Mouse (Mus musculus): Measurements from ENCODE around the gene Dbi.

Dbi gene

GRCm38 (mm10) chr1:120120969-120121811, at the start of gene Dbi, which contains the start of gene 3110009E18Rik:
Dbi (minus strand) TSS chr1:120121078.
3110009E18Rik (plus strand) TSS chr1:120121187.
- in situ Hi-C loops (cut with MboI, MseI) = loop anchor here (10.0 kb wide), 1 partner anchor 1726 kb away; no protein-coding TSS in a partner anchor

DNA sequence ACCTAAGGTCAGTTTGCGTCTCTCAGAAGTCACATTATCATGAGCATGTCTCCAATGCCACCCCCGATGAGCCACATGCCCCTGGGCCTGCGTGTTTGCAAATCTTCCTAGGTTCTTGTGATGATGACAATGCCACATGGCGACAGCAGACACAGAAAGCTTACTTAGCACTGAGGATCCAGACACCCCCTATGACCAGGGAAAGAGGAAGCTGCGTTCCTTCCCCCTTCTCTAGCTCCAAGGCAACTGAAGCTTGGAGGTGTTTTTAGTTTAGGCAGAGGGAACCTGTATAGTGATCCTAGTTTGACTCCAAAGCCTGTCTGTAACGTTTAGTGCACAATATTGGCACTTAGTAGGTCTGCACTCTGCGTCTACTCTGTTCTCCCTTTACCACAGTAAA, 49.4 kb upstream of the Dbi start:
- in situ Hi-C loops (cut with MboI, MseI) = no loop called here

DNA sequence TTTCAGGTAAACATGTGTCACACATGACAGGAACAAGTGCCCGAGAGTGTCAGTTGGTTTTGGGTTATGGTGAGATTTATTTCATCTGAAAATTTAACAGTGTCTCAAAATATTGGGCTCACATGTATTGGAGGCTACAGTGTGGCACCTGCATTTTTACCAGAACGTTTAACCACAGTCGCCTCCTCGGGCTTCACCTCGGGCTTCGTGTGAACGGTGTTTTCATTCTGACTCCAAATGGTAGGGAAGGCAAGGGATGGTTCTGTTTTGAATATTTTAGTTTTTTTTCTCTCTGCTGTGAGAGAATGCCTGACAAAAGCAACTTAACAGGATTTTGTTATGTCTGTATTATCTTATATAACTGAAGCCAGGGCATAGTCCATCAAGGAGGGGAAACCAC, 47.8 kb upstream of the Dbi start:
- in situ Hi-C loops (cut with MboI, MseI) = no loop called here

- in situ Hi-C loops (cut with MboI, MseI) = no loop called here
These were observed 47.1 kb upstream of the Dbi start for GRCm38 (mm10) chr1:120168016-120168415.

- in situ Hi-C loops (cut with MboI, MseI) = no loop called here
These were observed 41.7 kb upstream of the Dbi start for GRCm38 (mm10) chr1:120162616-120163015.

DNA sequence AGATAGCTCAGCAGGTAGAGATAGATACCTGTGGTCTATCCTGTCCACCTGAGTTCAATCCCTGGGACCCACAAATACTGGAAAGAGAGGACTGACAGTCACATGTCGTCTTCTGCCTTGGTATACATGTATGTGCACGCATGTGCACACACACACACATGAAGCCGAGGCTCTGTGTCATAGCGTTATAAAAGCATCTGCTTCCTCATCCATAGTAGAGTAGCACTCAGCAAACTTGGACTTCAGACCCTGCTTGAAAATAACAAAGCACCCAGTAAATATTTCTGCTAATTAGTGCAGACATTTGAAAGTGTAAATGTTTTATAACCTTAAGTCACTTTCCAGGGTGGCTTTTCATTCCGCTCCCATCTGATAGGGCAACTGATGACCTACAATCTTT, 40.6 kb upstream of the Dbi start:
- in situ Hi-C loops (cut with MboI, MseI) = no loop called here

- in situ Hi-C loops (cut with MboI, MseI) = no loop called here
These were observed 37.7 kb upstream of the Dbi start for GRCm38 (mm10) chr1:120158474-120159127.

GRCm38 (mm10) chr1:120155325-120155724, 34.4 kb upstream of the Dbi start:
- in situ Hi-C loops (cut with MboI, MseI) = no loop called here

- in situ Hi-C loops (cut with MboI, MseI) = no loop called here
These were observed 33.4 kb upstream of the Dbi start for GRCm38 (mm10) chr1:120154232-120154631.

DNA sequence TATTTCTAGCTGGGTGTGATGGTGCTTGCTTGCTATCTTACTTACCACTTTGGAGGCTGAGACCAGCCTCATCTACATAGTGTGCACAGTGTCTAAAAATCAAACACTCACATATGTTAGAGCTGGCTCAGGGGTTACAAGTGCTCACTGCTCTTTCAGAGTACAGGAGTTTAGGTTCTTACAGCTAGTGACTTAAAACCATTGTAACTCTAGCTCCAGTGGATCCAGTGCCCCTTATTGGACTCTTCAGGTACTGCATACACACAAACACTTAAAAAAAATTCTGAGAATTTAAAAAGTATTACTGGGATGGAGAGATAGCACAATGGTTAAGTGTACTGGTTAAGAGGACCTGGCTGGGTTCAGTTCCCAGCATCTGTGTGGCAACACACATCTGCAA, 26.1 kb upstream of the Dbi start:
- in situ Hi-C loops (cut with MboI, MseI) = no loop called here

GRCm38 (mm10) chr1:120145527-120146216, 24.8 kb upstream of the Dbi start:
- in situ Hi-C loops (cut with MboI, MseI) = no loop called here

DNA sequence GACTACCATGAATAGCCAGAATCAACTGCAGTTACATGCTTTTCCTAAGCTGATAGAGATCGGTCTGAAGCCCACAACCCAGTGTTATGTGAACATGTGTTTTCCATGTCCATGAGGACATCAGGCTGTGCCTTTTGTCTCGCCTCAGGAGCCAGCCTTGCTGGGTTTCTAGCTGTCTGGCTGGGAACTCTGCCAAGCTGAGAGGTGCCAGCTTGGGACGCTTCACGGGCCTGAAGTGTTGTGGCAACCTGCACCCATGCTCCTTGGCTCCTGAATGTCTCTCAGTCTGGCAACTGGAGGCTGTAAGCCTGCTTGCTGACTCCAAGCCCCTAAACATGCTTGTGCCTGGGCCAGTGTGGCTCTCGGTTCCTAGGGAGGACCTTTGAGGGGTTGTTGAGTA, 21.7 kb upstream of the Dbi start:
- in situ Hi-C loops (cut with MboI, MseI) = no loop called here

DNA sequence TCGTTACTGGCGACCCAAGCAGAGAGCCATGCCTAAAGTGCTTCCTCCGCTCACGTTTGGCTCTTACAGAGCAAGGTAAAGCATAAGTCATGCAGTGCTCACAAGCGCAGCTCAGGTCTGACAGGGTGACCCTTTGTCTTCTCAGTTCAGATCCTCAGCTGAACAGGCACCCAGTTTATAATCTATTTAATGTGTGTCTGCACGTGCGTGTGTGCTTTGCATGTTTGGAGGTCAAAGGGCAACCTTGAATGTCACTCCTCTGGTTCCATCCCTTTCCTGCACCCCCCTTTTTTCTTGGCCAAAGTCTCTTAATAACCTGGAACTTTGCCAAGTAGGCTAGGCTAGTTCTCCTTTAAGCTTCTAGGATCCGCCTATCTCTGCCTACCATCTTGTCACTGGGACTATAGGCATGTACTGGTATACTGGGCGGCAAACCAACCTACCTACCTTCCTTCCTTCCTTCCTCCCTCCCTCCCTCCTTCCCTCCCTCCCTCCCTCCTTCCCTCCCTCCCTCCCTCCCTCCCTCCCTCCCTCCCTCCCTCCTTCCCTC, 19.3 kb upstream of the Dbi start:
- in situ Hi-C loops (cut with MboI, MseI) = no loop called here

DNA sequence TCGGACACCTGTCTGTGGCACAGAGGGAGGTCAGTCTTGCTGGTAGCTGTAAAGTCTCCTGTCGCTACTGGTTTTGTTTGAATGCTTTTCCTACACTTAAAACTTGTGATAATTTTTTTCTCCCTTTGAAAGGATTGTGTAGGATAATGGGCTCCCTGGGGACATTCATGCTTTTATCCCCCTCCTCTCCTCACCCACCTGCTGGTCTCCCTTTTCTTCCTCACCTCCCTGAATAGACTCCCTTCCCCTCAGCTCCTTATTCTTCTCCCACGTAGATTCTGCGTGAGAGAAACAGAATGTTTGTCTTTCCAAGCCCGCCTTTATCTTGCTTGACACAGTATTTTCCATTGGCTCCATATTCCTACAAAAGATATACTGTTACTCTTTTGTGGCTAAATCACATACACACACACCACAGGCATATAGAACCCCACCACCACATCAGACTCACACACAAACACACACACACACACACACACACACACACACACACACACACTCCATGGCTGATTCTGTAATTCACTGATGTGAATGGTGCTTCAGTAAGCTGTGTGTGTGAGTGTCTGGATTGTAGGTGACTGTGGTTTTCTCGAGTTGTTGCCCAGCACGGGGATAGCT, 18.2 kb upstream of the Dbi start:
- in situ Hi-C loops (cut with MboI, MseI) = no loop called here

DNA sequence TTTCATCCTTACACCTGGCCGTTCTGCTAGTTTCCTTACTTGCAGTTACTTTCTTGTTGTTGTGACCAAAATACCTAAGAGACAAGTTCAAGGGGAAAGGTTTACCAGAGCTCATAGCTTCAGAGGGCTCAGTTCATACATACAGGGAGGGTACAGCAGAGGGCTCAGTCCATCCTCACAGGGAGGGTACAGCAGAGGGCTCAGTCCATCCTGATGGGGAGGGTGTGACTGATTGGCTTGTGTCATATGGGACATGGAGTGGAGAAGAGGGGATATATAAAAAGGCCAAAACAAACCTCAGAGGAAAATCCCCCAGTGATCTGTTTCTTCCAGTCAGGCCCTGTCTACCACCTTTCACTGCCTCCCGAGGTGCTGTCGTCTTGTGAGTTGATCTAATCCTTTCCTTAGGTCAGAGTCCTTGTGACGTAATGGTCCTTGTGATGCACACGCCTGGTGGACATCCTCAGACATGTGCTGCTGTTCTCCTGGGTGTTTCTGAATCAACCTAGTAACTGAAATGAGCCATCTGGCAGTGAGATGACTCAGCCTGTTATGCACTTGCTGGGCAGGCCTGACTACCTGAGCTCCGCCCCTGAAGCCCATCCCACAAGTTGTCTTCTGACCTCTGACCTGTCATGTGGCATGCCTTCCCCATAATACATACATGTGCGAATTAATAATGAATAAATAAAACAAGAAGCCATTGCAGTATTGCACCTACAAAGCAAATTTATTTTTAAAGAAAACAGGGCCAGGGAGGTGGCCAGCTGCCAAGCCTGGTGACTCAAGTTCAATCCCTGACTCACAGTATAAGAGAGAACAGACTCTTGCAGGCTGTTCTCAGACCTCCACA, 15.3 kb upstream of the Dbi start:
- in situ Hi-C loops (cut with MboI, MseI) = no loop called here

- in situ Hi-C loops (cut with MboI, MseI) = no loop called here
These were observed 11.5 kb upstream of the Dbi start for GRCm38 (mm10) chr1:120132376-120132775.

GRCm38 (mm10) chr1:120126318-120126717, 5.4 kb upstream of the Dbi start:
- in situ Hi-C loops (cut with MboI, MseI) = loop anchor here (10.0 kb wide), 1 partner anchor 1732 kb away; no protein-coding TSS in a partner anchor

DNA sequence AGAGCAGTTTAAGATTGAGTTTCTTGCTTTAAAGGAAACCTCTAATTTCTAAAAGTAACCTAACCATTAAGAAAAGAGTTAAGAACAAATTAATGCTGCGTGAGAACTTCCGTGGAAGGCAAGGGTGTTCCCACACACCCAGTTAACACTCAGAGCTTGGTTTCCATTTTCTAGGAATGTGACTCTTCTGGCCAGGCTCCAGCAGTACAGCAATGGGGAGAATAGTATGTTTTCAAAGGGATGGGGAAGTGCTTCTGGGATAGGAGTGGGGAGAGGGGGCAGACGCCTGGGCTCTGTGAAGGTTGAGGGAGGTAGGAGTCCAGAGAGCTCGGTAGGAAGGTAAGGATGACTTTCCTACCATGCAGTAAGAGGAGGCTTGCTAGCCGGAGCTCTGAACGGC, 4.6 kb upstream of the Dbi start:
- in situ Hi-C loops (cut with MboI, MseI) = loop anchor here (10.0 kb wide), 1 partner anchor 1731 kb away; no protein-coding TSS in a partner anchor

GRCm38 (mm10) chr1:120124839-120125238, 4.0 kb upstream of the Dbi start:
- in situ Hi-C loops (cut with MboI, MseI) = loop anchor here (10.0 kb wide), 1 partner anchor 1730 kb away; no protein-coding TSS in a partner anchor

DNA sequence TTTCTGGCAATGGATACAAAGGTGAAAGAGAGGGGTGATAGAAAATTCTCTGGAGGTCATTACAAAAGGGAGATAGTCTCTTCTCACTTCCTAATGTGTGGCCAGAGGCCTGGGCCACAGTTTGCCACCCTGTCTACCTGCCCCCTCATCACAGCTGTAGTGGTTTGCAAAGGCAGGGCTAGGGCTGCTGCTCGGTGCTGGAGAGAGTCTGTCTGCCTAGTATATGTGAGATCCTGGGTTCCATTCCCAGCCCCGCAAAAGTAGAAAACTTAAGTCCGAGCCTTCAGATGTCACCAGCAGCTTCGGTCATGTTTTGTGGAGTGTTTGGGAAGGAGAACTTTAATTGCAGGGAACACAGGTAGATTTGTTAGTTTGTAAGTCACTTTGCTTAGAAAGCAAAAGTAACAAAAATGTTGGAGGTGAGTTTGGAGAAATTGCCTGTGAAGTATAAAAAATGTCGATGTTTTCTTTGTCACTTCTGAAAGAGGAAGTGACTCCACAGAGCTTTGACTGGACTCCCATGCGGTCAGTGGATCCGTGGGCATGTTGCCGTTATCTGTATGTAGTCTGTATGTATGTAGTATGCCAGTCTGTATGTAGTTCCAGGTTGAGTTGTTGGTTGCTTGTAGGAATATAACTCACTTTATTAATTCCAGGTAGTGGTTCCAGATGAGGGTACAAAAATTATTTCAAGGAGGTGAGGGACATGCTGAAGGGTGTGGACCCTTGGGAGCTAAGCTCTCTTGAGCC, 1.9 kb upstream of the Dbi start:
- in situ Hi-C loops (cut with MboI, MseI) = loop anchor here (10.0 kb wide), 1 partner anchor 1728 kb away; no protein-coding TSS in a partner anchor

All from T-helper 1 cell (primary cell).